Mouse (Mus musculus): ENCODE measurements at regions not wholly inside any gene's neighbourhood (a gene's known extent, or its start where the extent isn't known, plus 50 kb on each side); places are given as distances from the start of the nearest gene placed in this dataset.

DNA sequence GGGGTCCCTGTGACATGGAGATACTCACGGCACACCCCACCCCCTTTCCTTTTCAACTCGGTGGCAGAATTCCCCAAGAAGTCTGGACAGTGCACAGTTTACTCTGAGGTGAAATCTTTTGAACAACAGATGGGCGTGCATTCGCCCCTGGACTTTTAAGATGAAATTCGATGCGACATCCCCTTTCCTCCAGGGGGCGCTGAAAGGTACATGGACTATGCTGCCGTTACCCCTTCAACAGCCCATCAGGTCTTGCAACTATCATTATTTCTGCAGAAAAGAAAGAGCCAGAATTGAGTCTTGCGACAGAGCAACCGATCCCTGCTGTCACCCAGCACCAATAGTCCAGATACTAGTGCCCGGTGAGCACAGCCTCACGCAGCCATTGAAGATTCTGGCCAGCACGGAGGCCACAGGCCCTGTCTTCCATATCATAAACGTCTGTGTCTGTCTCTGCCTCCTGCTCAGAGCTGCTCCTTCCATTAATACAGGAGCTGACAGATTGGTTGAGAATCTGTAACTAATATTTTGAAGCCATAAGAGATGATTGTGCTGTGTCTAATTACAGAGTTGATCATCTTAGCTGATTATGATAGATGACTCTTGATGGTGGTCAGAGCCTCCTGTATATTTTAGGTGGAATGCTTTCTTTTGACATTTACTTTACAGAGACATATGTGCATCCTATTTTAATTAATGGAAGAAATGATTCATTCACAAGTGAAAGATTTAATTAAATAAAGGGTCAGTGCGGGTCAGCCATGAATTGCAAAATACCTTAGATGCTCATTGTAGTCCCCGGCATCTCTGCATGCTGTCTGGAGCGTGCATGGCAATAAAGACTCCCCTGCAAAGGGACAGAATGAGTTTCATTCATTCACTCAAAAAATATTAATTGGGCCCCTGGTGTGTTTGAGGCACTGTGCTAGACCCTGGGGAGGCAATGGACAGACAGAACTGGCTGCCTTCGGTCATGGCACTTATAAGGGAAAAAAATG lies 128.0 kb downstream of the Tm2d1 start:
- H3K4me1 ChIP-seq (ENCODE audit: control insufficient read depth in 1 of 2, insufficient read depth in 2 of 2, low read length in 2 of 2), result no peaks in the 10 kb centered on the region
- no peaks in the 10 kb centered on the region for H3K9me3 ChIP-seq (replicated peaks; ENCODE audit: insufficient read depth, low read length)
- no peak overlapping the region for H3K9ac ChIP-seq (ENCODE audit: control insufficient read depth, low read depth, low read length, poor library complexity, severe bottlenecking)
- H3K27me3 ChIP-seq (ENCODE audit: control insufficient read depth in 1 of 2, insufficient read depth in 2 of 2, low read length in 2 of 2), result no peaks in the 10 kb centered on the region; a peak in 2 of 4 replicates
- no peaks in the 10 kb centered on the region for H3K36me3 ChIP-seq (ENCODE audit: control insufficient read depth in 1 of 2, insufficient read depth in 2 of 2, low read length in 2 of 2)
- peak; percentile 62 for TF ChIP-seq SMC3 (IDR thresholded peaks at IDR 0.05; ENCODE audit: low read depth, low read length)
- TF ChIP-seq E2F4 (IDR thresholded peaks at IDR 0.05; ENCODE audit: borderline replicate concordance, low read depth, low read length), result no peak
- no peak for TF ChIP-seq ZC3H11A (IDR thresholded peaks at IDR 0.05; ENCODE audit: low read depth, low read length)
- TF ChIP-seq RAD21 (IDR thresholded peaks at IDR 0.05; ENCODE audit: low read depth, low read length), result peak; percentile 49
- TF ChIP-seq POLR2A (IDR thresholded peaks at IDR 0.05; ENCODE audit: control insufficient read depth in 1 of 2, insufficient read depth in 1 of 2, low read depth in 1 of 2, low read length in 2 of 2, poor library complexity in 1 of 2), result no peak
- TF ChIP-seq CHD1 (IDR thresholded peaks at IDR 0.05; ENCODE audit: low read depth, low read length), result no peak
- no peak for TF ChIP-seq ZKSCAN1 (IDR thresholded peaks at IDR 0.05; ENCODE audit: low read depth, low read length)
- TF ChIP-seq CTCF (IDR thresholded peaks at IDR 0.05 in 2 of 3, conservative IDR thresholded peaks at IDR 0.05 in 1 of 3; ENCODE audit: control insufficient read depth in 1 of 3, insufficient read depth in 1 of 3, low read depth in 2 of 3, low read length in 3 of 3, poor library complexity in 1 of 3, severe bottlenecking in 1 of 3), result peak; percentile 61 to 69 (median 65)
- TF ChIP-seq MXI1 (IDR thresholded peaks at IDR 0.05; ENCODE audit: low read depth, low read length), result no peak
- no peak for TF ChIP-seq USF1 (IDR thresholded peaks at IDR 0.05; ENCODE audit: low read depth, low read length)
- no peak for TF ChIP-seq HCFC1 (IDR thresholded peaks at IDR 0.05; ENCODE audit: low read depth, low read length)
- H3K79me2 ChIP-seq (ENCODE audit: control insufficient read depth, insufficient read depth, low read length, poor library complexity), result no peaks in the 10 kb centered on the region
- H3K4me3 ChIP-seq (ENCODE audit: control insufficient read depth in 1 of 2, insufficient read depth in 1 of 2, low read depth in 2 of 2, low read length in 2 of 2), result no peak overlapping the region
- peak; percentile 57 for DNase-seq (ENCODE audit: low read depth, low spot score)
- H3K27ac ChIP-seq (ENCODE audit: control insufficient read depth, low read depth, low read length), result no peak overlapping the region

DNA sequence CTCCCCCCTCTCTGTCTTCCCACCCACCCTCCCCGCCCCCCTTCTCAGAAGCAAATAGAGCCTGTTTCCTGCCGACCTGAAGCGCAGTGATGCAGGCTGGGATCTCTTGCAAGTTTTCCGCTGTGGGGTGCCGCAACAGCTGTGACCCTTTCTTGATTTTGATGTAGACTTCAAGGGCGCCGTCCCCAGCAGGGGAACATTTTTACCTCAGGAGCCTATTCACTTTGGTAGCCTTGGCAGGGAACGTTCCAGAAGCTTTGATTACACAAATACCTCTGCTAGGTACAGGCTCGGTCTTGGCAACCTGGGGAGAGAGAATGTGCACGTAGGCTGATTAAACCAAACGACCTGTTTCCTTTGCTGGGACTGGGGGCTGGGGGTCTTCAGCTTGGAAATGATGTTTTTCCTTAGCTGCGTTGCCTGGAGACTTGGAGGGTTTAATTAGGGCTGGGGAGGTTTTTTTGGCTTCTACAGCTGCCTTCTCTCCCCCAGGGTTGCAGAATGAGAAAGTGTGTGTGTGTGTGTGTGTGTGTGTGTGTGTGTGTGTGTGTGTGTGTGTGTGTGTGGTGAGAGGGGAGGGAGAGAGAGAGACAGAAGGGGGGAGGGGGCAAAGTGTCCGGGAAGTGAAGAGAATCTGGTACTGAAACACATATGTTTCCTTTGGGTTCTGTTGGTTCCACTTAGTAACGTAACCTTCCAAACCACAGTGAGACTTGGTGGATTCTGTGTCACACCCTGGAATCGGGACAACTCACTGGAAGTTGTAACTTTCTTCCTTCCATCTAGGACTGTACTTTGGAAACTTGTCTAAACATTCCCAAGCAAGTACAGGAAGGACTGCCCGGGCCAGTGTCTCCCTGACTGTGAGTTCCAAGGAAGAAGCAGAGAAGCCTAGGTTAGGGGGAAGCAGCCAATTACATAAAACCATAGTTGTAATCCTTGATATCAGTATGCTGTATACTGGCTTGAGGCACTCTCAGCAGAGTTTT lies 138.9 kb downstream of the Tm2d1 start:
- peaks cover 10 to 11% of the 10 kb centered on the region in 2 experiments; a peak in 3 of 4 replicates for H3K4me1 ChIP-seq (ENCODE audit: control insufficient read depth in 1 of 2, insufficient read depth in 2 of 2, low read length in 2 of 2)
- DNase-seq (ENCODE audit: low read depth, low spot score), result no peak
- H3K4me3 ChIP-seq (ENCODE audit: control insufficient read depth in 1 of 2, insufficient read depth in 1 of 2, low read depth in 2 of 2, low read length in 2 of 2), result no peak overlapping the region
- no peaks in the 10 kb centered on the region for H3K9me3 ChIP-seq (replicated peaks; ENCODE audit: insufficient read depth, low read length)
- no peaks in the 10 kb centered on the region for H3K79me2 ChIP-seq (ENCODE audit: control insufficient read depth, insufficient read depth, low read length, poor library complexity)
- no peaks in the 10 kb centered on the region for H3K27me3 ChIP-seq (ENCODE audit: control insufficient read depth in 1 of 2, insufficient read depth in 2 of 2, low read length in 2 of 2)
- H3K9ac ChIP-seq (ENCODE audit: control insufficient read depth, low read depth, low read length, poor library complexity, severe bottlenecking), result no peak overlapping the region
- no peak for TF ChIP-seq MAFK (IDR thresholded peaks at IDR 0.05; ENCODE audit: borderline replicate concordance, low read depth, low read length)
- no peak for TF ChIP-seq ZKSCAN1 (IDR thresholded peaks at IDR 0.05; ENCODE audit: low read depth, low read length)
- TF ChIP-seq POLR2AphosphoS2 (IDR thresholded peaks at IDR 0.05; ENCODE audit: low read length), result no peak
- TF ChIP-seq USF1 (IDR thresholded peaks at IDR 0.05; ENCODE audit: low read depth, low read length), result no peak
- TF ChIP-seq MYC (IDR thresholded peaks at IDR 0.05; ENCODE audit: low read depth, low read length), result no peak
- no peak for TF ChIP-seq CTCF (IDR thresholded peaks at IDR 0.05 in 2 of 3, conservative IDR thresholded peaks at IDR 0.05 in 1 of 3; ENCODE audit: control insufficient read depth in 1 of 3, insufficient read depth in 1 of 3, low read depth in 2 of 3, low read length in 3 of 3, poor library complexity in 1 of 3, severe bottlenecking in 1 of 3)
- TF ChIP-seq MXI1 (IDR thresholded peaks at IDR 0.05; ENCODE audit: low read depth, low read length), result no peak
- no peak for TF ChIP-seq SMC3 (IDR thresholded peaks at IDR 0.05; ENCODE audit: low read depth, low read length)
- TF ChIP-seq ZMIZ1 (IDR thresholded peaks at IDR 0.05; ENCODE audit: low read depth, low read length), result no peak
- TF ChIP-seq ETS1 (IDR thresholded peaks at IDR 0.05; ENCODE audit: low read depth, low read length), result no peak
- no peak for TF ChIP-seq SIN3A (IDR thresholded peaks at IDR 0.05; ENCODE audit: low read length)
- TF ChIP-seq POLR2A (IDR thresholded peaks at IDR 0.05; ENCODE audit: control insufficient read depth in 1 of 2, insufficient read depth in 1 of 2, low read depth in 1 of 2, low read length in 2 of 2, poor library complexity in 1 of 2), result no peak
- no peak for TF ChIP-seq TBP (IDR thresholded peaks at IDR 0.05; ENCODE audit: low read depth, low read length)
- no peak for TF ChIP-seq TAL1 (IDR thresholded peaks at IDR 0.05; ENCODE audit: low read length)
- TF ChIP-seq MAZ (IDR thresholded peaks at IDR 0.05; ENCODE audit: low read depth, low read length), result no peak
- peaks cover 0 to 16% of the 10 kb centered on the region in 2 experiments; a peak in 2 of 4 replicates for H3K36me3 ChIP-seq (ENCODE audit: control insufficient read depth in 1 of 2, insufficient read depth in 2 of 2, low read length in 2 of 2)
- no peak overlapping the region for H3K27ac ChIP-seq (ENCODE audit: control insufficient read depth, low read depth, low read length)

Data from MEL (cell line).